Mouse (Mus musculus): Measurements from ENCODE around the gene Cnn2.
"Not testable (repeated sequence)": the region's sequence is repeated elsewhere in the genome, so short reads cannot be mapped to it uniquely, and the experiment has no call there.

The Cnn2 gene

DNA sequence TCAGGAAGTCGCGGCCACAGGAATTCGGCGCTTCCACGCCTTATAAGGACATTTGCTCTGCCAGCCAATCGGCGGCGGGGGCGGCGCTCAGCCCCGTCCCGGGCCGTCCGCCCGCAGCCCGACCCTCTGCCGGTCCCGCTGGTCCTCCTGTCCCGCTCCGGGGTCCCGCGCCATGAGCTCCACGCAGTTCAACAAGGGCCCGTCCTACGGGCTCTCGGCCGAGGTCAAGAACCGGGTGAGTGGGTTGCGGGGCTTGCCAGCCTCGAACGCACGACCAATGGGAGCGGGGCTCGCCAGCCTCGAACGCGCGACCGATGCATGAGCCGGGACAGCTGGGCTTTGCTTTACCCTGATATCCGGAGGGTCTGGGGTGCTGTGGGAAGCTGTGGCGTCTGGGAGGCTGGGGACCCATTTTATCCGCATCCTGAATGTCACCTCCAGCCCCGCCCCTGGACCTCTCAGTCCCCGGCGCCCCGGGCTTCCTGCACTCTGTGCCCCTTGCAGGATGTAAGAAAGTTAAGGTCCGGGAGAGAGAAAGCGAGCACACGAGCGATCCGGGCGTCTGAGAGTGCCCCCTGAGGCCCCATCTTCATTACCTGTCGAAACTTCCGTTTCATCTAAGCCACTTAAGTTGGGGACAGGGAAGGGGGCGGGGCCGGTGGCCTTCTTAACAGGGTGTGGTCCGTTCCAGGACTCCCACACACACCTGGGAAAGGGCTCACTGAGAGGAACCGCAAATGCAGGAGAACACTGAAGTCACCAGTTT lies at the start of gene Cnn2:
TSS of gene Cnn2 (plus strand) at position 79 of the 766 bp plus-strand sequence.
- no peak for DNase-seq (ENCODE audit: low spot score in 2 of 2)

DNA sequence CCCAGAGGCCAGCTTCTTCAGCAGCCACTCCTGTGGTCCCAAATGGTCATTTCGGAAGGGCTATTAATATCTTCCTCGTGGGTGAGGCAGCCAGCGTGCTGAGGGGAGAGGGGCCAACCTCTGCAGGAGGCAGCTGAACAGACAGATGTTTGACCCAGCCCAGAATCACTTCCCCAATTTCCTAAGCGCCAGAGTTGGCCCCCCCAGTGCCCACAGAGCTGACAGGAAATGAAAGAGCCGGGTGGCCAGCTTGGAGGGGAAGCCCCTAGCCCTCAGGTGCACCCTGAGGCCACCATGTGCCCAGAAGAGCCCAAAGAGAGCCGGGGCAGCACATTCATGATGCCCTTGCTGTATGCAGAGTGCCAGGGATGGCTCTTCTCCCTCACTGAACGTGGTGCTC lies 47.6 kb upstream of the Cnn2 start:
- peak in 1 of 2 experiments; percentile 65 for DNase-seq (ENCODE audit: low spot score in 2 of 2)

DNA sequence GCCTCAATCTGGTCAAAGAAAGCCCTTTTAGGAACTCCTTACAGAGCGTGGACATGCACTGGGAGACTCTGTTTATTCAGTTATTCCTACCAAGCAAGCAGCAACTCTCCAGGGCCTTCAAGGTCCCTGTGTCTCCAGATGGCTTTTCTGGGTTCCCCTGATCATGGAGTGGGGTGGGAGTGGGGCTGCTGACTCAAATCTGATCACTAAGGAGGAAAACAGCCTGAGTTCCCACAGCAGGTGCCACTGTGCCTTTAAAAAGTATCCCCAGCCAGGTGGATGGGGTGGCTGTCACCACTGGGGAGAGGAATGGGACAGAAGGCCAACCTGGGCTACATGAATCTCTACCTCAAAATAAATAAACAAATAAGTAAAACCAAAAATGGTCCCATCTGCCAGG lies 45.4 kb upstream of the Cnn2 start:
- no peak for DNase-seq (ENCODE audit: low spot score in 2 of 2)

DNA sequence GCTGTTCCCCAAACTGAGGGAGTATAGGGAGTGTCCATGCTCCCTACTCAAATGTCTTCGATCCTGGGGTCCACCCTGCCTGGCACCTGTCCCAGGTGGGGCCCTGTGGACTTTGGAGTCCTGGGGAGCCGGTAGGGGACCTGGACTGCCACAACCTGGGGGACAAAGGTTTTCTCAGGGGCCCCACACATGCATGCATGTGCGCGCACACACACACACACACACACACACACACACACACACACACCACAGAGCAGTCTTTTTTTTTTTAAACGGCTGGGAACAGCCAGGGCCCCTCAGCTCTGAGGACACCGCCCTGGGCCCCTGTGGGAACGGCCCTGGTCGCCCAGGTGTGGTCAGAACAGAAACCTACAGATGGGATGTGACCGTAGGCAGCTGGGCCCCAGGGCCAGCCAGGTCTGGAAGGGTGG lies 44.9 kb upstream of the Cnn2 start:
- DNase-seq (ENCODE audit: low spot score in 2 of 2): no peak

DNA sequence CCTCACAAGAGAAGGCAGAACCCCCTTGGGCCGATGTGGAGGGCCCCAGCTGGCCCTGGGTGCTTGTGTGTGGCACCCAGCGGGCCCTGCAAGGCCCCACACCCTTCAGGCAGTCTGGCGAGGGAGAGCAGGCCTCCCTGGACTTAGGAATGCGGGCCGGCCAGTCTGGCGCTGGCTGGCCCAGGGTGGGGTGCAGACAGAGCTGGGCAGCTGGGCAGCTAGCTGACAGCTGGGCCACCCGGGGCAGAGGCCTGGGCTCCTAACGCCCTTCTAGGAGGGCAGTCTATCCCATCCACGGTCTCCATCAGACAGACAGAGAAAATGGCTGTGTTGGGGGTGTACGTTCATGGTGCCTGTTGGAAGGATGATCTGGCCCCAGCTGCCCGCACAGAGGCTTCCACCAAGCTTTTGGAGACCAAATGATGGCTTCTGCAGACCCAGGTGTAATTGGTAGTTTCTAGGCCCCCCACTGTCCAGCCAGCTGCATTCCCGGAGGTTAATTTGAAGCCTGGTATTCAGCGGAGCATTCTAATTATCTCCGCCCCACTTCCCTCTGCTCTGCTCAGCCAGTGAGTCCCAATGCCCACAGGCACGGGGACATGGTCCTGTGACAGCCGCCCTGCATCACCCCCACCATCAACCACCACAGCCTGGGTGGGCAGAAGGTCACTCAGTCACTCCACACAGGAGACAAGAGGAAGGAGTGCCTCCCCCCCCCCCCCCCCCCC lies 42.7 kb upstream of the Cnn2 start:
- DNase-seq (ENCODE audit: low spot score in 2 of 2): no peak

DNA sequence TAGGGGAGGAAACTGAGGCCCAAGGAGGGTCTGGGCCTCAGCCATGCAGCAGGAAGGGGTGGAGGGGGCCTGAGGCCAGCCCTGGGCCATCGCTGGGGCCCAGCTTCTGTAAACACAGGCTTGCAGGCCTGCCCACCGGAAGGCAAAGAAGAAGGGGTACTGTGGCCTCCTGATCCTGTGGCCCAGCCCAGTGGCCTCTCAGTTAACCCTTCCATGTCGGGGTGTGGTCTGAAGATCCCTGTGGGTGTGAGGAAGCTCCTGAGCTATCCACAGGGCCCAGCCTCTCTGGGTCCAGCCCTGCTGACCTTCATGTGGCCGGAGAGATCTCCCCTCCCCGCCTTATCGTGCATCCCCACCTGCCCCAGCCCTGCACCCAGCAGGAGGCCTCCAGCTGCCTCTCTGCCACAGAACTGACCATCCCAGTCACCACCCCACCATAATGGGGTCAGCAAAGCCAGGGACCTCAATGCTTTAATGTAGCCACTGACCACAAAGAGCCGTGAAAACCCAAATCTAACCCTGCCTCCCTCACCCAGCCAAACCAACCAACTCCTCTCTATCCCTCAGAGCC lies 41.5 kb upstream of the Cnn2 start:
- no peak for DNase-seq (ENCODE audit: low spot score in 2 of 2)

DNA sequence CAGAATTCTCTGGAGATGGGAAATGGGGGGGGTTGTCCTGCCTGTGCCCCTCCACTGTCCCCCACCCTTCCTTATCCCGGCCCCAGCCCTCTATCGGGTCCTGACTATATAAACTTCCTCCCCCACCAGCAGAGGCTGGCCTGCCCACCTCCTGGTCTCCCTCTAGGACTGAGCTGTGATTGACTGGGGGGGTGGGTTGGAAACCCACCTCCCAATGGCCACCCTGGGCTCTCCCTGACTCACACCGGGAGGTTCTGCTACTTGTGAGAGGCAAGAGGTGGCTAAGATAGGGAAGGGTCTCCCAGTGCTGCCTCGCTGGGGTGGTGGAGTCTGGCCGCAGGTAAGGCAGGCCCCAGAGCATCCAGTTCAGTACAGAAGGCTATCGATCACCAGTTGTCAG lies 40.9 kb upstream of the Cnn2 start:
- DNase-seq (ENCODE audit: low spot score in 2 of 2): no peak

DNA sequence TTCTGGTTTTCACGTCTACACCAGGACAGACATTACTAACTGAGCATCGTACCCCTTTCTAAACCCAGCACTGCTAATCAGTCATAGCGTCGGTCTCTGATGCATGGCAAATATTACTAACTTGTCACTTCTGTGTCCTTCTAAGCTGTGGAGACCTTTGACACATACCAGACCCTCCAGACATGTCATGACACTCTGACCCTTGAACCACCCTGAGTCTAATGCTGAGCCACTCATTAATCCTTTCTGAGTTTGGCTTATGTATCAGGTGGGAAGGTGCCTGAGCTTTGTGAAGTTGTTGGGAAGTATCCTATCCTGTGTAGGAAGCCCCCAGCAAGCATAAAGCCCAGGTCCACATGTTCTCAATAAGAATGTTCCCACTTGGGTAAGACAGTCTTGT lies 38.5 kb upstream of the Cnn2 start:
- no peak for DNase-seq (ENCODE audit: low spot score in 2 of 2)

DNA sequence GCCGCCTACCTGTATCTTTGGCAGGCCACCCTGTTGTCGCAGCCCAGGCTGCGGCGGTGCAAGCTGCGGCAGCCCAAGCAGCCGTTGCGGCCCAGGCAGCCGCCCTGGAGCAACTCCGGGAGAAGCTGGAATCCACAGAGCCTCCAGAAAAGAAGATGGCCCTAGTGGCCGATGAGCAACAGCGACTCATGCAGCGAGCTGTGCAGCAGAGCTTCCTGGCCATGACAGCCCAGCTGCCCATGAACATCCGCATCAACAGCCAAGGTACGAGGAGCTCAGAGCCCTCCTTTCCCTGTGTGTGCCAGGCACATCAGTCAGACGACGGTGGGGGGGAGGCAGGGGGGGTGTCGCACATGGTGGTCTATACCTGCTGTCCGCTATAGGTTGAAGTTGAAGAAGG lies 37.7 kb upstream of the Cnn2 start:
- no peak for DNase-seq (ENCODE audit: low spot score in 2 of 2)

DNA sequence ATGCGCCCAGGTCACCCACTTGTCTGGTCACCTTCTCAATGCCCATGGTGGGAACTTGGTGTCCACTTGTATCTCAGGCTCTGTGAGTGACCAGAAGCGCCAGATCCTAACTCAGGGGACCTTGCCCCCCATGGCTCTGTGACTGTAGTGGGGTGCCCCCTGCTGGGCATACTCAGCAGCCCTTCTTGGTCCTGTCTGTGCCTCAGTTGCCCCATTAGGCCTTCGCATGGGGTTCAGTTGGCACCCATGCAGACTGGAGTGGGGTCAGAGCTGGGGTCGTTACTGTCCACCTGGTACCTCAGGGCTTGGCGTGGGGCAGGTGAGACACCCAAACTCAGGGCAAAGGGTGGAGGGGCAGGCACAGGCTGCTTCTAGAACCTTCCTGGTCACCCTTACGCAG lies 34.4 kb upstream of the Cnn2 start:
- no peak for DNase-seq (ENCODE audit: low spot score in 2 of 2)

DNA sequence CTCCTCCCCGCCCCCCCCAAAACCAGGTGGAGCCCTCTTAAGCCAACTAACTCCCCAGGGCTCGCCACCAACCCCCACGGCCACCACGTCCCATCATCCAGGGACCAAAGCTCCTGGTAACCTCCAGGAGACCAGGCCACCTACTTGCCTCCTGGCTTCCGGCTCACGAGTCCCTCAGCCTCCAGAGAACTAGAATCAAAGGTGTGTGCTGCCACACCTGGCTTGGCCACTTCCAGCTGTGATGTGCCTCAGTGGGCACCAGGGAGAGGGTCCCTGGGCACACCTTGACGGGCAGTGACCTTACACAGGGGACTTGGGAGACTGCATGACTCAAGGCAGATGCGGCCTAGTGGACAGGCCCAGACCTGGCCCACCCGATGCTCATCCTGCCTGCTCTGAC lies 32.7 kb upstream of the Cnn2 start:
- no peak for DNase-seq (ENCODE audit: low spot score in 2 of 2)

DNA sequence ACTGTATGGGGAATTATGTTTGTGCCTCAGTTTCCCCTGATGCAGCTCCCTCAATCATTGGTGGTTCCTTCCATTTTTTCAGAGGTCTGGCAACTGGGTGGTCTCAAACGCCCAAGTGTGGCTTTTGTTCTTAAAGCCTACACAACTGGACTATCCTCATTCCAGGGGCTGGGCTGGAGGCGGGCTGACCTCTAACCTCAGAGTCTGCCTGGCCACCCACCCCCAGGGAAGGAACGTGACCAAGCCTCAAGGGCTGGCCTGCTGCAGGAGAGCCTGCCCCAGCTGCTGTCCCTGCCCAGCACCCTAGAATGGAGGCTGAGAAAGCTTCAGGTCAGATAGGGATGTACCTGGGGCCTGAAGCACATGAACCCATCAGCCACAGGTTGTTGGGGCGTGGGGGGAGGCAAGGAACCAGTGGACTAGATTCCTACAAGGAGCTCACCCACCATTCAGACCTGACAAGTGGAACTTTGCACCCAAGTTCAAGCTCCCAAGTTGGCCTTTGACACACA lies 31.7 kb upstream of the Cnn2 start:
- no peak for DNase-seq (ENCODE audit: low spot score in 2 of 2)

DNA sequence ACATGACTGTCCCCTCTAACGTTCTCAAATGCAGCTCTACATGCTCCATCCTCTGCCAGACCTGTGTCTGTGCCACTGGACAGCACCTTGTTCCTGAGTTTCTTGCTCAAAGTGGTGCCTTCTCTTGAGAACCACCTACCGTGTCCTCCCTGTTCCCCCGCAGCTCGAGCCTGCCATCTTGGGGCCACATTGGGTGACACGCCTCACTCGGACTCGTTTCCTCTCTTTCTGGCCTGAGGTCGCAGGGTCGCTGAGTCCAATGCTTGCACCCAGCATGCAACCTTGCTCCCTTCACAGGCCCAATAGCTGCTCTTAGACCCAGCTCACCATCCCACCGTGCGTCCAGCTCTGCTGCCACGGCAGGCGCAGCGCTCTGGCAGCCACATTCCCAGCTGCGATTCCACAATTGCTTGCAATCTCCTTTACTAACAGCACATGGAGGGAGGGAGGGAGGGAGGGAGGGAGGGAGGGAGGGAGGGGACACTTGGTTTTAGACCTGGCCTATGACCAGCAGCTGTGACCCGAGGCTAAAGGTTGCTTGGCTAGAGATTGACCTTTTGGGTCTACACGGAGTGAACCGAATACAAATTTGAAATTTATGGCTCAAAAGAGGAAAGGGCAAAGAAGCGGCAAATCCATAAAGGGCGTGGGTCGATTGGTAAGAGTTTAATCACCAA lies 30.1 kb upstream of the Cnn2 start:
- DNase-seq (ENCODE audit: low spot score in 2 of 2): peak in 1 of 2 experiments; percentile 71

DNA sequence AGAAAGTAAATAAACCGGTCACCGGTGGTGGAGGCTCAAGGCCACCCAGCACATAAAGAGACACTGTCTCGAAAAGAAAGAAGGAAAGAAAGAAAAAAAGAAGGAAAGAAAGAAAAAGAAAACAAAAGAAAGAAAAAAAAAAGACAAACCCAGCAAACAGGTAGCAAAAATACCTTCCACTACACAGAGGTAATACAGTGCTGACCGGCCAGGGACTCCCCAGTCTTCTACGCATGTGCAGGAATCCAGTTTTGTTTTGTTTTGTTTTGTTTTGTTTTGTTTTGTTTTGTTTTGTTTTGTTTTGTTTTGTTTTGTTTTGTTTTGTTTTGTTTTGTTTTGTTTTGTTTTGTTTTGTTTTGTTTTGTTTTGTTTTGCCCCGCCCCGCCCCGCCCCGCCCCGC lies 29.0 kb upstream of the Cnn2 start:
- DNase-seq (ENCODE audit: low spot score in 2 of 2): not testable (repeated sequence)

DNA sequence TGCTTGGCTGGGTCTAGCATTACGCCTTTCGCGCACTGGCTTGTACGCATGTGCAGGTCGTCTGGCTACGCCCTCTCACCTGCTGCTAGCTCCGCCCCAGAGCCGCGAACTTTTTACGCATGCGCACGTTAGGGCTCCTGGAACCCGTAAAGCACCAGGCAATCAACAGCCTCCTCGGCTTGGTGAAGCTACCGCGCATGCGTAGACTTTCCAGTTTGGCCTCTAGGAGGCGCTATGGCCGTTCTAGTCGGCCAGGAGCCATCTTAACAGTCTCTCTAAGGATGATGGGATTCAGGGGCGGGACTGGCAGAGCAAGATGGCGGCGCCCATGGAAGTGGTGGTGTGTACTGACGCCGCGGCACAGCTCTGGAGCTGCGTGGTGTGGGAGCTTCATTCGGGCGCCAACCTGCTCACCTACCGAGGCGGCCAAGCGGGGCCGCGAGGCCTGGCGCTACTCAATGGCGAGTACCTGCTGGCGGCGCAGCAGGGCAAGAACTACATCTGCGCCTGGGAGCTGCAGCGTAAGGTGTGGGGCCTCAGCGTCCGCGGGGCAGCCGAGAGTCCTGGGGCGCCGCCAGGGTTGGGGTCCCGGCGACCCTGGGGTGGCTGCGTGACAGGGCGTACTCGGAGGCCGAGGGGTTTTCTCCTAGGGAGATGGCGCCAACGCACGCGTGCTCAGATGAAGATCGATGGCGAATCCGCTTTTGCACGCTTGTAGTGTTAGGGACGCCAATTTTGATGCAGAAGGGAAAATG lies 28.4 kb upstream of the Cnn2 start, which contains the start of gene Wdr18:
TSS of gene Wdr18 (plus strand) at position 306 of the 755 bp plus-strand sequence.
- DNase-seq (ENCODE audit: low spot score in 2 of 2): peak; percentile 98 to 99

DNA sequence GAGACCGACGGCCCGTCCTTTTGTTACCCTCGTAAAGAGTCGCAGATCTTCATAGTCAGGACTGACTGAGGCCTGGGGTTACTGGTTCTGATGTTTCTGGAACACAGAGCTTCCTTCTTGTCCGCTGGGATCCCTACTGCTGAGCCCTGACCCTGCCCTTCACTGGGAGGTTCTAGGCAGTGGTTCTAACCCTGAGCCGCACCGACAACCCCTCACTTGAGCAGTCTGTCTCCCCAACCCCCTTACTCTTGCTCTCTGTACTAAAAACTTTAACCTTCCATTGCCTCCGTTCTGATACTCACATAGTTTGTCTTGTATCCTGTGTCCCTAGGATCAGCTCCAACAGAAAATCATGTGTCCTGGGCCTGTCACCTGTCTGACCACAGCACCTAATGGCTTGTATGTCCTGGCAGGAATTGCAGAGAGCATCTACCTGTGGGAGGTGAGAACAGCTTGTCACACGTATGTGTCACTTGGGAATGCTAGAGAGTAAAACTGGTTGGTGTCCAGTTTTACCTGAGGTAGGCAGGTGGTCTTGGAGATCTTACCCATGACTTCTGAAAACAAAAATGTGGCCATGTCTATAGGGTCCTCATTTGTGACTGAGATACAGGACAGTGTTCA lies 27.6 kb upstream of the Cnn2 start:
- no peak for DNase-seq (ENCODE audit: low spot score in 2 of 2)

DNA sequence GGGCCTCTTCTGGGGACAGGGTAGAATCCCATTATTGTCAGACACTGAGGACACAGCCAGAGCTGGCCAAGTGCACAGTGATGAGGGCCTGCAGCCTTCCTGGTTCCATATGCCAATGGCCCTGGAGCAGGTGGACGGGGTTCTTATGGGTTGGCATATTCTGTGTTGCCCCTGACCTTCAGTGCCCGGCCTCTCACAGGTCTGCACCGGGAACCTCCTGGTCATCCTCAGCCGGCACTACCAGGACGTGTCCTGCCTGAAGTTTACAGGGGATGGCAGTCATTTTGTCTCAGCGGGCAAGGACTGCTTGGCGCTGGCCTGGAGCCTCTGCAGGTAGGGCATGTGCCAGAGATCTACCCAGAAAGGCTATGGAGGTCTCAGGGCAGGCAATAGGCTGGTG lies 23.7 kb upstream of the Cnn2 start:
- DNase-seq (ENCODE audit: low spot score in 2 of 2): no peak

DNA sequence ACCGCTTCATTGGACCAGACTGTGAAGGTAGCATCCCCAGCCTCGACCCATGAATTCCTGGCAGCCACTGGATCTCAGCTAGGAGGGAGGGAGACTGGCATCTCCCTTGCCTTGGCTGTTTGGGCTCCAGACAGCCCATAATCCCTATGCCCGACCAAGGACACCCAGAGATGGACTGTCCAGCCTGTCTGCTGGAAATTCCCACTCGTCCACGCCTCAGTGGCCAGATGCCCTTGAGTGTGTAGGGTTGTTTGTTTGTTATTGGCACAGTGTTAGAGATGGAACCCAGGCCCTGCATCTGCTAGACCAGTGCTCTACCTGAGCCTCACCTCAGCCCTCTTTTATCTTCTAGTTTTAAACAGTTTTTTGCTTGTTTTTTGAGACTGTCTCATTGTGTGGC lies 23.1 kb upstream of the Cnn2 start:
- no peak for DNase-seq (ENCODE audit: low spot score in 2 of 2)

DNA sequence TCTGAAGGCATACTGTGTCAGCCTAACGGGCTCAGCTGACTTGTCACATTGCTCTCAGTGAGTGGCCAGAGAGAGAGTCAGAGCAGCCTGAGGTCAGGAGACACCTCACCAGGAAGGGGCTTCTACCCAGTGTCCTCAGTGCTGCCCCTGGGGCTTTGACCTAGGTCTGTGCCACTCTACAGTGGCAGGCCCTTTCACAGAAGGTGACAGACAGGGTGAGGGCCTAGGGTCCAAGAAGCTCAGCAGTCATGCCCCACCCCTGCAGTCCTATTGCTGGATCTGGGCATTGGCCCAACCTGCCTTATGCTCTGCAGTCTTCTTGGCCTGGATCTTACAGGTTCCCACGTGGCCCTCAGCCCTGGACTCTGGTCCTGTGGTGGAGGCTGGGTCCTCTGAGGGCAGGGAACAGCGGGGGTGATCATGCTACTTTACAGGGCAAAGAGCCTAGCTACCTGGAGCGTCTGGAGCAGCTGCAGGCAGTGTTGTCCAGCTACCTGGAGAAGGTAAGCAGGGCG lies 21.4 kb upstream of the Cnn2 start:
- no peak for DNase-seq (ENCODE audit: low spot score in 2 of 2)

DNA sequence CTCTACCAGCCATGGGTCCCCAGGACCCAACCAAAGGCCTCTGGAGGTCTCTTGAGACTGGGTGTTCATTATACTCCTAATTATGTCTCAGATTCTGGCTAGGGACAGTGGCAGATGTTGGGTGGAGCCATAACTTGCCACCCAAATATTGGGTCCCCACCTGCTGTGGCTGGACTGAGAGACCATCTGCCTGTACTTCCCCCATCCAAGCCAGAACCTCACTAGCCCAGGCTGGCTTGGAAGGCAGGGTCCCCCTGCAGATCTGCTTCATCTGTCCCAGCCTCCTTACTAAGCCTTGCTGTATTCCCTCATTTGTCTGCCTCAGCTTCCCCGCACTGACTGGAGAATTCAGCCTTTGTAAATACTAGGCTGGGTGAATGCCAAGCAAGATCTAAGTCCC lies 20.2 kb upstream of the Cnn2 start:
- DNase-seq (ENCODE audit: low spot score in 2 of 2): no peak

DNA sequence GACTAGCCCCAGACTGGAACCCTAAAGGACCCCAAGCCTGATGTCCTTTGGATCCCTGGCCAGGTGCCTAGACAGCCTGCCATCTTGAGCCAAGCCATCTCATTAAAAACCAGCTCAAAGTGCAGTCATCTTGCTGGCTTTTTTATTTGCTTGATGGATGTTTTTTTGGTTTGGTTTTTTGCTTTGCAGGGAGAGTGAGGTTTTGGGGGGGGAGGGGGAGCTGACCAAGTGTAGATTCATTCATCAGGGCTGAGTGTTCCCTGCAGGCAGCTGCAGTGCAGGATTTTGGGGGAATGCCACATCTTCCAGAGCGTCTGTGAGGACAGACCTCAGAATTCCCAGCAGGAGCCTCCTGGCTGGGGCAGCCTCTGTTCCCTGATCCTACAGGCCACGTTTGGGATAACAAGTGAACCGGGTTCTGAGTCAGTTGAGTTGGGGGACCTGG lies 19.2 kb upstream of the Cnn2 start:
- DNase-seq (ENCODE audit: low spot score in 2 of 2): no peak
